Mouse (Mus musculus) neural tube, embryonic 14.5 days (tissue): ENCODE results near the gene Kctd4. TPM values are rescaled to one million over a fixed set of nuclear protein-coding genes. Genes with fewer than 3 reads are reported as not detected.
"Not testable (repeated sequence)": the region's sequence is repeated elsewhere in the genome, so short reads cannot be mapped to it uniquely, and the experiment has no call there.

Experiments used
- ATAC-seq: fragments of 200-750 bp; cut with Nextera tagmentation; 2 replicates; pipeline ENCODE4 v1.8.0; 2017; ENCODE audit warnings: low read depth, mild to moderate bottlenecking, moderate TSS enrichment, moderate library complexity
- H3K27ac ChIP-seq: fragments of 300-500 bp; sonication (generic); 2 replicates; pipeline ENCODE4 v1.5.1; 2014; ENCODE audit warnings: low read depth, mild to moderate bottlenecking, control low read depth, low read length, moderate library complexity, mixed read lengths
- H3K27me3 ChIP-seq: fragments of 300-500 bp; sonication (generic); 2 replicates; pipeline ENCODE4 v1.6.1; 2014; ENCODE audit warnings: low read length; ENCODE audit not compliant: control insufficient read depth, insufficient read depth
- H3K36me3 ChIP-seq: fragments of 300-500 bp; sonication (generic); 2 replicates; pipeline ENCODE4 v1.6.1; 2014; ENCODE audit warnings: low read length, mixed read lengths; ENCODE audit not compliant: control insufficient read depth, insufficient read depth
- H3K4me1 ChIP-seq: fragments of 300-500 bp; sonication (generic); 2 replicates; pipeline ENCODE4 v1.6.1; 2014; ENCODE audit warnings: low read length; ENCODE audit not compliant: control insufficient read depth, insufficient read depth
- H3K4me2 ChIP-seq: fragments of 300-500 bp; sonication (generic); 2 replicates; pipeline ENCODE4 v1.6.1; 2014; ENCODE audit warnings: mild to moderate bottlenecking, low read depth, low read length, control low read depth
- H3K4me3 ChIP-seq: fragments of 300-500 bp; sonication (generic); 2 replicates; pipeline ENCODE4 v1.5.1; 2014; ENCODE audit warnings: low read depth, low read length, control low read depth, mixed read lengths
- H3K9ac ChIP-seq: fragments of 300-500 bp; sonication (generic); replicated peaks from 2 replicates; pipeline ENCODE4 v1.6.1; 2014; ENCODE audit warnings: low read depth, mild to moderate bottlenecking, control low read depth, low read length, mixed read lengths
- H3K9me3 ChIP-seq: fragments of 300-500 bp; sonication (generic); 2 replicates; pipeline ENCODE4 v1.6.1; 2016; ENCODE audit warnings: low read length; ENCODE audit not compliant: control insufficient read depth
- WGBS: fragments of 180-500 bp; shearing (Covaris S2); extraction: QIAGEN DNeasy Blood & Tissue Kit; methylation state at CpG from one replicate; pipeline ENCODE4 v1.1.7; 2014; 5-methylcytosine and 5-hydroxymethylcytosine counted together
- polyA plus RNA-seq: library from polyadenylated mRNA; unstranded; fragments of >200 nt; fragmentation: Nextera tagmentation; extraction: Ambion mirVana; gene quantifications from 2 replicates; pipeline ENCODE4 v1.2.1, GENCODE M21; 2014

Gene Kctd4
- 13.7 and 16.6 TPM in 2 replicates for polyA plus RNA-seq

GRCm38 (mm10) chr14:75954766-75955165 is at the start of gene Kctd4:
Gene Kctd4 (plus strand): TSS chr14:75955009.
- Histone ChIP-seq H3K9me3 (no peaks in the 10 kb centered on the region), H3K36me3 (no peaks in the 10 kb centered on the region), H3K27me3 (no peaks in the 10 kb centered on the region), H3K4me1 (no peaks in the 10 kb centered on the region), H3K9ac (no peak within 1 kb of the TSS), H3K4me3 (no peak within 1 kb of the TSS), H3K4me2 (no peak within 1 kb of the TSS), H3K27ac (no peak within 1 kb of the TSS)
- no peak for ATAC-seq
- WGBS, result 94% methylated on average over 7 of the region's 7 CpGs

GRCm38 (mm10) chr14:75906931-75907330 is 47.9 kb upstream of the Kctd4 start:
- H3K27ac ChIP-seq, result no peak overlapping the region
- H3K9me3 ChIP-seq, result no peaks in the 10 kb centered on the region
- 88% methylated on average over 8 of the region's 8 CpGs for WGBS
- no peak overlapping the region for H3K4me2 ChIP-seq
- 0 out of 2 replicates have a peak, but pooled peaks cover 3% of the 10 kb centered on the region for H3K36me3 ChIP-seq
- H3K4me1 ChIP-seq, result no peaks in the 10 kb centered on the region
- H3K4me3 ChIP-seq, result no peak overlapping the region
- H3K27me3 ChIP-seq, result no peaks in the 10 kb centered on the region
- no peak overlapping the region for H3K9ac ChIP-seq
- ATAC-seq, result no peak

GRCm38 (mm10) chr14:75911968-75912367 is 42.8 kb upstream of the Kctd4 start:
- Histone ChIP-seq H3K36me3 (no peaks in the 10 kb centered on the region), H3K9ac (no peak overlapping the region), H3K9me3 (no peaks in the 10 kb centered on the region), H3K4me2 (no peak overlapping the region), H3K4me1 (no peaks in the 10 kb centered on the region), H3K4me3 (no peak overlapping the region), H3K27ac (no peak overlapping the region), H3K27me3 (no peaks in the 10 kb centered on the region)
- ATAC-seq, result no peak
- 82% methylated on average over 6 of the region's 6 CpGs for WGBS

- H3K27me3 ChIP-seq, result no peaks in the 10 kb centered on the region
- ATAC-seq, result no peak
- no peak overlapping the region for H3K4me2 ChIP-seq
- no peaks in the 10 kb centered on the region for H3K4me1 ChIP-seq
- H3K27ac ChIP-seq, result no peak overlapping the region
- no peak overlapping the region for H3K4me3 ChIP-seq
- WGBS, result 97% methylated on average over 2 of the region's 2 CpGs
- H3K36me3 ChIP-seq, result no peaks in the 10 kb centered on the region
- no peak overlapping the region for H3K9ac ChIP-seq
- H3K9me3 ChIP-seq, result no peaks in the 10 kb centered on the region
Observed at GRCm38 (mm10) chr14:75912665-75913064, 42.1 kb upstream of the Kctd4 start.

- WGBS, result 88% methylated on average over 1 of the region's 1 CpGs
- ATAC-seq, result peak; percentile 44; the same call in 1 of the 2 replicates
- Histone ChIP-seq H3K9me3 (no peaks in the 10 kb centered on the region), H3K9ac (no peak overlapping the region), H3K4me1 (no peaks in the 10 kb centered on the region), H3K27me3 (no peaks in the 10 kb centered on the region), H3K4me2 (no peak overlapping the region), H3K27ac (peak overlapping the region; percentile 53; the same call in 1 of the 2 replicates), H3K36me3 (no peaks in the 10 kb centered on the region), H3K4me3 (no peak overlapping the region)
Observed at GRCm38 (mm10) chr14:75923314-75924052, 31.3 kb upstream of the Kctd4 start.

- H3K9me3 ChIP-seq, H3K4me3 ChIP-seq, H3K9ac ChIP-seq, H3K36me3 ChIP-seq, H3K4me1 ChIP-seq, ATAC-seq, H3K27me3 ChIP-seq, H3K27ac ChIP-seq, H3K4me2 ChIP-seq: not testable (repeated sequence)
- 89% methylated on average over 8 of the region's 8 CpGs for WGBS
Observed at GRCm38 (mm10) chr14:75929713-75930112, 25.1 kb upstream of the Kctd4 start.

GRCm38 (mm10) chr14:75931266-75931665 is 23.5 kb upstream of the Kctd4 start:
- H3K27ac ChIP-seq, result no peak overlapping the region

GRCm38 (mm10) chr14:75934359-75934758 is 20.4 kb upstream of the Kctd4 start:
- Histone ChIP-seq H3K9ac (no peak overlapping the region), H3K27ac (no peak overlapping the region), H3K27me3 (no peaks in the 10 kb centered on the region), H3K4me1 (no peaks in the 10 kb centered on the region), H3K9me3 (no peaks in the 10 kb centered on the region), H3K4me3 (no peak overlapping the region), H3K4me2 (no peak overlapping the region), H3K36me3 (no peaks in the 10 kb centered on the region)
- ATAC-seq, result no peak
- 96% methylated on average over 2 of the region's 2 CpGs for WGBS

More at GRCm38 (mm10) chr14:75931266-75931665, 23.5 kb upstream of the Kctd4 start:
- no peak overlapping the region for H3K4me2 ChIP-seq
- no peaks in the 10 kb centered on the region for H3K9me3 ChIP-seq
- 93% methylated on average over 23 of the region's 23 CpGs for WGBS
- H3K4me3 ChIP-seq, result no peak overlapping the region
- H3K9ac ChIP-seq, result no peak overlapping the region
- H3K27me3 ChIP-seq, result no peaks in the 10 kb centered on the region
- no peak for ATAC-seq
- no peaks in the 10 kb centered on the region for H3K36me3 ChIP-seq
- H3K4me1 ChIP-seq, result no peaks in the 10 kb centered on the region

GRCm38 (mm10) chr14:75937714-75938113 is 17.1 kb upstream of the Kctd4 start:
- ATAC-seq, result no peak
- H3K4me1 ChIP-seq, result no peaks in the 10 kb centered on the region
- H3K4me2 ChIP-seq, result no peak overlapping the region
- H3K9ac ChIP-seq, result no peak overlapping the region
- H3K36me3 ChIP-seq, result no peaks in the 10 kb centered on the region
- no peak overlapping the region for H3K27ac ChIP-seq
- no peak overlapping the region for H3K4me3 ChIP-seq
- H3K9me3 ChIP-seq, result no peaks in the 10 kb centered on the region
- WGBS, result 53% methylated on average over 1 of the region's 1 CpGs
- H3K27me3 ChIP-seq, result no peaks in the 10 kb centered on the region
